Mouse (Mus musculus) forebrain, embryonic 13.5 days (tissue): ENCODE results near the gene Rassf5. TPM values are rescaled to one million over a fixed set of nuclear protein-coding genes. Genes with fewer than 3 reads are reported as not detected.
"Not testable (repeated sequence)": the region's sequence is repeated elsewhere in the genome, so short reads cannot be mapped to it uniquely, and the experiment has no call there.

Experiments
- ATAC-seq: fragments of 200-750 bp; cut with Nextera tagmentation; 2 replicates; pipeline ENCODE4 v1.8.0; 2017
- H3K27ac ChIP-seq: fragments of 300-500 bp; sonication (generic); 2 replicates; pipeline ENCODE4 v1.5.1; 2015; ENCODE audit warnings: inconsistent platforms, mild to moderate bottlenecking, moderate library complexity
- H3K27me3 ChIP-seq: fragments of 300-500 bp; sonication (generic); 2 replicates; pipeline ENCODE4 v1.6.1; 2015; ENCODE audit warnings: mild to moderate bottlenecking, inconsistent platforms
- H3K36me3 ChIP-seq: fragments of 300-500 bp; sonication (generic); 2 replicates; pipeline ENCODE4 v1.6.1; 2015; ENCODE audit warnings: mild to moderate bottlenecking, inconsistent platforms; ENCODE audit not compliant: poor library complexity, severe bottlenecking
- H3K4me1 ChIP-seq: fragments of 300-500 bp; sonication (generic); 2 replicates; pipeline ENCODE4 v1.6.1; 2015; ENCODE audit warnings: inconsistent platforms
- H3K4me2 ChIP-seq: fragments of 300-500 bp; sonication (generic); 2 replicates; pipeline ENCODE4 v1.6.1; 2015; ENCODE audit warnings: inconsistent platforms, mild to moderate bottlenecking, moderate library complexity
- H3K4me3 ChIP-seq: fragments of 300-500 bp; sonication (generic); 2 replicates; pipeline ENCODE4 v1.5.1; 2015; ENCODE audit warnings: mild to moderate bottlenecking, inconsistent platforms
- H3K9ac ChIP-seq: fragments of 300-500 bp; sonication (generic); 2 replicates; pipeline ENCODE4 v1.6.1; 2015; ENCODE audit warnings: mild to moderate bottlenecking, inconsistent platforms
- H3K9me3 ChIP-seq: fragments of 300-500 bp; sonication (generic); replicated peaks from 2 replicates; pipeline ENCODE4 v1.6.1; 2016; ENCODE audit warnings: inconsistent platforms
- WGBS: fragments of 180-500 bp; shearing (Covaris S2); methylation state at CpG from one replicate; pipeline ENCODE4 v1.1.7; 2015; 5-methylcytosine and 5-hydroxymethylcytosine counted together
- polyA plus RNA-seq: library from polyadenylated mRNA; unstranded; fragments of >200 nt; fragmentation: Nextera tagmentation; extraction: Ambion mirVana; gene quantifications from 2 replicates; pipeline ENCODE4 v1.2.1, GENCODE M21; 2015

Gene Rassf5
- polyA plus RNA-seq, 1 experiment from 2014 or later = 1.1 TPM

DNA sequence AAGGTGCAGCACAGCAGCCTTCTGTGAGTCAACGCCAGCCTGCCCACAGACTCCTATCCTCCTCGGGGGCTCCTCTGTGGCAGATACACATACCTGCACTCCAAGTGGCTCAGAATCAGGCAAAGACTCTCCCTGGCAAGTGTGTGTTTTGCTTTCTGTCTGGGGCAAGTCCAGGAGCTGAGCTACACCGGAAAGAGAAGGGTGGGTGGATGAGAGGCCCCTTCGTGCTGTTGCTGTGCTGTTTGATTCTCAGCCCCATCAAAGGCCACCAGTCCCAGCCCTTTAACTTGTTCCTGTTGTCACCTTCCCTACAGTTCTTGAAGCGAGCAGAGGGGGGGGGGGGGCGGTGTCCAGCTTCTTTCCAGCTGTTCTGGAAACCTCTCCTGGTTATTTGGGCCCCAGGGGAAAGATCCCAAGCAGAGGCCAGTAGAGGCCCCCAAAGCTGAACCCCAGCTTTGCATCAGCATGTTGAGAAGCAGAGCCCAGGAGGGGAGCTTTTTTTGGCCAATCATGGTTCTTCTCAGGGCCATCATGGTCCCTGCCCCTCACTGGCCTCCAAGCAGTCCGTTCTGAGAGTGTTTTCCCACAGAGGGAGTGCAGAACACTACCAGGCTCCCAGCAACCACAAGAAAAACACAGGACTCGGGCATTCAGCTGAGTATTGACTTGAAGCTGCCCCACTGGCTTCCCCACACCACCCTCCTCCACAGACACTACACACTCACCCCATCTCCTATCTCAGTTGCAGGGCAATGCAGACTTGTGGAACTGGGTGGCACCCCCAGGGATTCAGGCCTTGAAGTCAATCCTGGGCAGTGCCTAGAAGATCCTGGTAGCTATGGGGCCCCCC is 33.8 kb upstream of the Rassf5 start:
- Histone ChIP-seq H3K4me1 (no peaks in the 10 kb centered on the region), H3K36me3 (no peaks in the 10 kb centered on the region), H3K9me3 (no peaks in the 10 kb centered on the region), H3K4me3 (no peak overlapping the region), H3K27me3 (no peaks in the 10 kb centered on the region), H3K4me2 (no peak overlapping the region), H3K9ac (0 out of 2 replicates have a peak overlapping the region, but pooled peaks have one; percentile 8), H3K27ac (no peak overlapping the region)
- WGBS = 52% methylated on average over 8 of the region's 8 CpGs
- ATAC-seq = no peak

DNA sequence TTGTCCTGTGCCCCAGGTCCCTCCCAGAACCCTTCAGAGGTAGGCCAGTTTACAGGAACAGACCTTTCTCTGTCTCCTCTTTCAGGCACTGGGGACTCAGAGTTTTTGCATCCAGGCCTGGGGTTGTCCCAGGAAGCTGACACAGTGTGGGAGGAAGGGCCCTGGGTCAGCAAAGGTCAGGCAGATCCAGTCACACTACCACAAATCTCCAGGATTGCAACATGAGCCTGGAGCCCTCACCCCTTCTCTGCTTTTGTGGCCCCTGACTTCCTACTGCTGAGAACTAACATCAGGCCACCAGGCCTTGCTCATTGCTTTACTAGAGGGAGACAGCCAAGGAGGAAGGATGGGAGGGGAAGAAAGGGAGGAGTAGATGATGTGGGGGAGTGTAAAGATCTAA is 31.8 kb upstream of the Rassf5 start:
- no peak overlapping the region for H3K4me3 ChIP-seq
- no peak overlapping the region for H3K9ac ChIP-seq
- no peak overlapping the region for H3K27ac ChIP-seq
- no peaks in the 10 kb centered on the region for H3K9me3 ChIP-seq
- H3K36me3 ChIP-seq = no peaks in the 10 kb centered on the region
- no peak overlapping the region for H3K4me2 ChIP-seq
- H3K4me1 ChIP-seq = no peaks in the 10 kb centered on the region
- no peaks in the 10 kb centered on the region for H3K27me3 ChIP-seq
- no peak for ATAC-seq

DNA sequence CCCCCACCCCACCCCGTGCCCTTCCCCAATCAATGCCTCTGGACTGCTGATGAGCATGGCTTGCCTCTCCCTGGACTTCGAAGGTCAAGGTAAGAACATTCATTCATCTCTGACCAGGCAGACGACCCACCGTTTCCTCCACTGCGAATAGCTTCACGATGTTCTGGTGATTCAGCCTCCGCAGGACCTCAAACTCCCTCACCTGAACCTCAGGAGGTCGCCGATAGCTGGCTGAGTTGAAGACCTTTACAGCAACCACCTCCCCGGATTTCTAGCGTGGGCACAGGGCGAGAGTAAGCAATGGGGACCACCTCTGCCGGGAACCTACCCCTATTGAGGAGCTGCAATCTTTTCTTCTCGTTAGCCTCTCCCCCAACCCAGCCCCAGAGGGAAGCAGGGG is 30.5 kb upstream of the Rassf5 start:
- no peak overlapping the region for H3K4me2 ChIP-seq
- H3K27me3 ChIP-seq = no peaks in the 10 kb centered on the region
- H3K27ac ChIP-seq = no peak overlapping the region
- no peaks in the 10 kb centered on the region for H3K9me3 ChIP-seq
- WGBS = 80% methylated on average over 14 of the region's 14 CpGs
- no peak overlapping the region for H3K4me3 ChIP-seq
- no peak overlapping the region for H3K9ac ChIP-seq
- ATAC-seq = no peak
- H3K36me3 ChIP-seq = no peaks in the 10 kb centered on the region
- no peaks in the 10 kb centered on the region for H3K4me1 ChIP-seq

DNA sequence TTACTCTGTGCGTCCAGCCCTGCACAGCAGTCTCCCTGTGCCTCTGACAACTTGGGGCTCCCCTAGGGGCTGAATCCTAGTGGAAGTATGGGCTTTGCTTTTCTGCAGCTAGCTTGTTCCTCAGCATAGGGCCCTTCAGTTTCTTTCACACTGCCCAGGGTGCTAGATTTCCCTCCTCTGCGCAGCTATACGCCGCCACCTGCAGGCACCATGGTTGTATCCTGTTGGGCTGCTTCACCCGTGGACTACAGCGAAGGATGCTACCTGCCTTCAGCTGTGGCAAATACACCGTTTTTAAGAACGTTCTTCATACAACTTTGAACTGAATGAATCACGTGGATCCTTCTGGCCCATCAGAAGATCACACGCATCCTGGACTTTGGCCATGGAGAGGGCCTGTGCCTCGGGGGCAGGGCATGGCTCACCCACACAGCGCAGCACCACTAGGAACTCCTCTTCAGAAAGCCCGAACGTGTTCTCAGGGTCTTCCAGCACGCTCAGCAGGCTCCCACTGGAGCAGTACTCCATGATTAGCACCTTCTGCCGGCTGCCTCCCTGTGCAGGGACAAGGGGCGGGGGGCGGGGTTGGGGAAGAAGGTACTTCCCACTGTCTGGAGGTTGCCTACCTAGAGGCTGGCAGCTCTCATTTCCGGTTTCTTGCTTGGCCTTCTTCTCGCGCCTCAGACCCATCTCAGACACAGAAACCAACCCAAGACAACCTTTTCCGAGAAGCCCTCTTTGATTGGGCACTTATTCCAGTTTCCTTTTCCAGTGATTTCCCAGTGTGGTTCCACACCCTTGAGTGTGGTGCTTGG is 29.9 kb upstream of the Rassf5 start:
- Histone ChIP-seq H3K4me2 (no peak overlapping the region), H3K9me3 (no peaks in the 10 kb centered on the region), H3K9ac (no peak overlapping the region), H3K27ac (no peak overlapping the region), H3K4me1 (peaks cover 2% of the 10 kb centered on the region; the same call in 1 of the 2 replicates), H3K36me3 (no peaks in the 10 kb centered on the region), H3K27me3 (no peaks in the 10 kb centered on the region), H3K4me3 (no peak overlapping the region)
- 52% methylated on average over 22 of the region's 22 CpGs for WGBS
- no peak for ATAC-seq

DNA sequence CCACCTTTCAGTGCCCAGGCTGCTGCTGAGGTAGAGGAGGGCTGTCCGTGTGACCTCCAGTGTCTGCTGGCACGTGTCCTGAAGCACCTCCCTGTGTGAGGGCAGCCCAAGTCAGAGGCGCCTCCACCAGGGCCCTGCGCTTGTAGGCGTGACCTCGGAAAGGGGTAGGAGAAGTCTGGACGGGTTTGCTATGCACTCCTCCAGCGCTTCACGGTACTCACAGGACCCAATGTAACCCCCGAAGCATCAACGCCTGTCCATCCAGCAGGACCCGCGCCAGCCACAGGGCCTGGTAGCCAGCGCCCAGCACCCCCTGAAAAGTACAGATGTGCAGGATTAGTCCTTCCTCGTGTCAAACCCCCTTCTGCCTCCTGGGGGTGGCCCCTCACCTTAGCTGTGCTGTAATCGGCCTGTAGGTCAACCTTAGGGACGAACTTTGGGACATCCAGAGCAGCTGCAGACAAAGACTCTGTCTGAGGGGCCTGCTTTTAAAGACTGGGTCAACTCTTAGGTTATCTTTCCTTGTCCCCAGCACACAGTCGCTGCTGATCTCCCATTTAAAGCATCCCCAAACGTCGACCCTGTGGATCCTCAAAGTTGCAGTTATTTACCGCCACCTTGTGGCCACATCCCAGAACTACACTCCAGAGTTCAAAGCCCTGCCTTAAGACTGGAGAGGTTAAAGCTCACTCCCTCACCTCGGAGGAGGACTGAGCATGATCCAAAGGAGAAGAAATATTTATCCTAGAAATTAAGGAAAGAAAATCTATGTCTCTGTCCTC is 24.9 kb upstream of the Rassf5 start:
- Histone ChIP-seq H3K9me3 (no peaks in the 10 kb centered on the region), H3K9ac (no peak overlapping the region), H3K36me3 (no peaks in the 10 kb centered on the region), H3K4me2 (peak overlapping the region; percentile 41), H3K27ac (no peak overlapping the region), H3K4me3 (no peak overlapping the region), H3K27me3 (no peaks in the 10 kb centered on the region; the same call in 1 of the 2 replicates), H3K4me1 (peaks cover 5% of the 10 kb centered on the region; the same call in 1 of the 2 replicates)
- WGBS = 31% methylated on average over 22 of the region's 22 CpGs
- ATAC-seq = peak; percentile 67

DNA sequence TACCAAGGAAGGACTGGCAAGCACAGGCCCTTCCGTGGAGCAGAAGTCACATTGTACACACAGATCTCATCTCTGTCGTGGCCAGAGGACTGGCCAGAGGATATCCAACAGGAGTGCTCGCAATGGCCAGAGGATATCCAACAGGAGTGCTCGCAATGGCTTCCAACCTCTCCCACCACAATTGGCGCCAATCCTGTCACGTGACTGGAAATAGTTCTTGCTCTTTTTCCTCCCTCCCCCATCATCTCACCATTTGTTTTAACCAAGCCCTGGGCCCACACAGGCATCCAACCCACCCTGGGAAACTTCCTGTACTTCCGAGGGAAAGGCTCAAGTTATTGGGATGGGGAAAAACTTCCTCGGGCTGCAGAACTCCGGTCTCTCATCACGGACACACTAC is 23.7 kb upstream of the Rassf5 start:
- 85% methylated on average over 10 of the region's 10 CpGs for WGBS
- Histone ChIP-seq H3K9ac (no peak overlapping the region), H3K4me2 (no peak overlapping the region), H3K4me1 (peaks cover 5% of the 10 kb centered on the region; the same call in 1 of the 2 replicates), H3K36me3 (no peaks in the 10 kb centered on the region), H3K4me3 (no peak overlapping the region), H3K27me3 (no peaks in the 10 kb centered on the region; the same call in 1 of the 2 replicates), H3K9me3 (no peaks in the 10 kb centered on the region), H3K27ac (no peak overlapping the region)
- ATAC-seq = no peak

DNA sequence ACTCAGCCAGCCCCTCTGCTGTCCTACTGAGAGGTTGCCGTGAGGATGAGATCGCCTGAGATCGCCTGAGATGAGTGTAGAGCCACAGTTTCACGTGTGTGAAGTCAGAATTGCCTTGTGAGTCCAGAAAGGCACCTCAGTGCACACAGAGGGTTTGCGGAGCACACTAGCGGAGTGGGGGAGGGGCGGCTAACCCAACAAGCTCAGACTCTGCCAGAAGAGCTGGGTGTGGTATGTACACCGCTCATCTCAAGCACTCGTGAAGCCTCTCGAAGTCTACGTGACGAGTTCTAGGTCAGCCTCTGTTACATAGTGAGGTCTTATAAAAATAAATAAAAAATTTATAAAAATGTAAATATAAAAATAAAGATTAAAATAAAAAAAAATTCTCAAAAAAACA is 18.8 kb upstream of the Rassf5 start:
- no peak overlapping the region for H3K4me2 ChIP-seq
- H3K9ac ChIP-seq = no peak overlapping the region
- H3K36me3 ChIP-seq = no peaks in the 10 kb centered on the region
- ATAC-seq = peak; percentile 36; the same call in 1 of the 2 replicates
- no peaks in the 10 kb centered on the region for H3K9me3 ChIP-seq
- no peaks in the 10 kb centered on the region for H3K4me1 ChIP-seq
- WGBS = 74% methylated on average over 12 of the region's 12 CpGs
- H3K27ac ChIP-seq = no peak overlapping the region
- H3K4me3 ChIP-seq = no peak overlapping the region
- no peaks in the 10 kb centered on the region for H3K27me3 ChIP-seq

DNA sequence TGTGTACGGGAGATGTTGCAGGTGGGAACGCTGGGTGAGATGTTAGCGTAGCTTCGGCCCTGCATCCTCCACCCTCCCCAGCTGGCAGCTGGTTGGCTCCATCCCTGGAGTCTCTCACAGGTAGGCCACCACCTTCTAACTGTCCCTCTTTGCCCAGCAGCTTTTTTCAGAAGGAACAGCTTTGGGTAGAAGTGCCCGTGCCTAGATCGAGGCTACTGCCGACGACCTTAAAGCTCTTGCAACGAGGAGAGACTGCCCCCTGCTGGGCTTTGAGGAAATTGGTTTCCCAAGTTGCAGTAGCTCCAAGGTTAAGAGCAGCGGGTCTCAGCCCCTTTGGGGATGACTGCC is 15.2 kb upstream of the Rassf5 start:
- Histone ChIP-seq H3K27me3 (no peaks in the 10 kb centered on the region), H3K36me3 (no peaks in the 10 kb centered on the region), H3K9me3 (no peaks in the 10 kb centered on the region), H3K4me3 (no peak overlapping the region), H3K27ac (no peak overlapping the region), H3K9ac (no peak overlapping the region), H3K4me2 (no peak overlapping the region), H3K4me1 (no peaks in the 10 kb centered on the region)
- 31% methylated on average over 10 of the region's 10 CpGs for WGBS
- ATAC-seq = 0 out of 2 replicates have a peak, but pooled peaks have one; percentile 11

DNA sequence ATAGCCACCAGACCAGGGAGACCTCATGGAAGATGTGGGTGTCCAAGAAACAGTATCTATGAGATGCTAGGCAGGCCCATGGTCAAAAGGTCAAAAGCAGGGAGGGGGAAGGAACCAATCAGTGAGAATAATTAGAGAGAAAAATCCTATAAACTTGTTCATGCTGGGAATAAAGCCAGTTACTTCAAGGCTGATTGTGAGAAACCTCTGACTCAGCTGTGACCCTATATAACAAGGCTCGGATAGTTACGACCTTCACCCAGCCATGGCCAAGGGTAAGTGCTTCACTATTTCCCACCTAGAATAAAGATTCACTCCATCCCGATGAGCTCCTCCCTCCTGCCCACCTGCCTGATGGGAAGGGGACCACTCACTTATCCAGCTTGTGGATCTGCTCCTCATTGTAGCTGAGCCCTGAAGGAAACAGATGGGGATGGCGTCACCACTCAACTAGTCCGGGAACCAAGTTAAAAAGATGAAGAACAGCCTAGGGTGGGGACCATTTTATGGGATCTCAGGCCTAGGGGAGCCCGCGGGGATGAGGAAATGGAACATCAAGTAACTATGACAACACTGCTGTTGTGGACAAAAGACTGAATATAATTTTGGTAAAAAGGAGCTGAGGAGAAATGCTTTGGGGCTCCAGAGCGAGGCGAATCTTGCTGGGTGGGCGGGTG is 14.7 kb upstream of the Rassf5 start:
- no peaks in the 10 kb centered on the region for H3K9me3 ChIP-seq
- no peak overlapping the region for H3K4me3 ChIP-seq
- no peak overlapping the region for H3K4me2 ChIP-seq
- no peak overlapping the region for H3K27ac ChIP-seq
- H3K4me1 ChIP-seq = no peaks in the 10 kb centered on the region
- 69% methylated on average over 10 of the region's 10 CpGs for WGBS
- H3K9ac ChIP-seq = no peak overlapping the region
- H3K36me3 ChIP-seq = no peaks in the 10 kb centered on the region
- H3K27me3 ChIP-seq = no peaks in the 10 kb centered on the region
- no peak for ATAC-seq

DNA sequence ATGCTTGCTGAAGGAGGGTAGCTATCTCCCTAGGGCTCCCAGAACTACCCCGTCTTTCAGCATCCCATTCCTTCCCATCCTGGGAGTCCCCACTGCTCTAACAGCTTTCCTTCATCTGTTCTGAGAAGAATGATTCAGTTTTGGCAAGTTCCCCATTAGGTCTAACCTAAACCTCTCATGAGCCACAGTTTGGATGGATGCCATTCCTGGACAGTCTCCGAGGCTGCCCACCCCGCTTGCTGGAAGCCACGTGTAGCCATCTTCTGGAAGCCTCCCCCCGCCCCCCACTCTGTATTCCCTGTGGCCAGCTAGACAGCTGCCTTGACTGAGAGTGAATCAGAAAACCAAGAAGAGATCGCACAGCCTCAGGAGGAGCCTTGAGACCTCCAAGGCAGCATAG is 12.2 kb upstream of the Rassf5 start:
- Histone ChIP-seq H3K4me2 (no peak overlapping the region), H3K36me3 (no peaks in the 10 kb centered on the region), H3K9ac (no peak overlapping the region), H3K27ac (no peak overlapping the region), H3K4me1 (no peaks in the 10 kb centered on the region), H3K9me3 (no peaks in the 10 kb centered on the region), H3K27me3 (no peaks in the 10 kb centered on the region), H3K4me3 (no peak overlapping the region)
- WGBS = 82% methylated on average over 6 of the region's 6 CpGs
- ATAC-seq = no peak

DNA sequence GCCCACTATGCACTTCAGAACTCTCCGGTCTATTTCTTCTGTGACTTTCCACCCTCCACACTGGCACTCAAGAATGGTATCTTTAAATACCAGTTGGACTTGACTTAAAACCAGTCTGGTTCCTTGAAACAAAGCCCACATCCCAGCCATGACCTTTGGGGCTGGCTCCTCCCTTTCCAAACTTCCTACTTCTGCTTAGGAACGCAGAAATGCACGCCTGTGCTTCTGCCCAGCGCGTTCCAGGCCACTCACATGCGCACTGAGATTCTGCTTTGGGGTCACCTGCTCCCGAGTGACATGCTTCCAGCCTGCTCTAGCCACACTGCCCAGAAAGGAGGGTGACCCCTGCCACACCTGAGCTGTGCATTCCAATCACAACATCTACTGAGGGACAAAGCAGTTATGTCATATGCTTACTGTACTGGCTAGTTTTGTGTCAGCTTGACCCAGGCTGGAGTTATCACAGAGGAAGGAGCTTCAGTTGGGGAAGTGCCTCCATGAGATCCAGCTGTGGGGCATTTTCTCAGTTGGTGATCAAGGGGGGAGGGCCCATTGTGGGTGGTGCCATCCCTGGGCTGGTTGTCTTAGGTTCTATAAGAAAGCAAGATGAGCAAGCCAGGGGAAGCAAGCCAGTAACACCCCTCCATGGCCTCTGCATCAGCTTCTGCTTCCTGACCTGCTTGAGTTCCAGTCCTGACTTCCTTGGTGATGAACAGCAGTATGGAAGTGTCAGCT is 7.6 kb upstream of the Rassf5 start:
- H3K4me2 ChIP-seq, H3K4me3 ChIP-seq: not testable (repeated sequence)
- WGBS = 86% methylated on average over 7 of the region's 7 CpGs

More for the DNA sequence above, 7.6 kb upstream of the Rassf5 start:
- H3K9ac ChIP-seq, H3K36me3 ChIP-seq, ATAC-seq, H3K4me1 ChIP-seq, H3K27ac ChIP-seq, H3K9me3 ChIP-seq, H3K27me3 ChIP-seq: not testable (repeated sequence)
